ENCODE assay signal across 11 mouse cellular contexts in genomic region chr12:76493462-76493861, GRCm38 (mm10). TPM values are rescaled to one million over a fixed set of nuclear protein-coding genes. Genes with fewer than 3 reads are reported as not detected.
DNase-seq lines count a peak whose midpoint lies in the region; ATAC-seq lines count a peak whose summit lies in the region.
"Had no signal": no experiment of that assay in that cellular context is flagged by ENCODE, and none has a peak within 500 bp of the region (broad histone marks: within the 10 kb centered on the region; RNA-seq: fewer than 3 reads in every experiment).

No protein-coding gene starts in this region.

- peaks cover 3% of the 10 kb centered on the region; the same call in 1 of the 2 replicates for H3K9me3 ChIP-seq in heart, embryonic 16.5 days (replicated peaks; ENCODE audit: control insufficient read depth, low read length)
- H3K9me3 ChIP-seq in neural tube, embryonic 15.5 days (replicated peaks) = no peaks in the 10 kb centered on the region
- H3K9me3 ChIP-seq: forebrain, embryonic 15.5 days had no signal

- H3K9ac ChIP-seq in heart, embryonic 16.5 days (ENCODE audit: low read length) = no peak overlapping the region
- no peak overlapping the region for H3K9ac ChIP-seq in neural tube, embryonic 15.5 days (replicated peaks)
- H3K9ac ChIP-seq: forebrain, embryonic 15.5 days had no signal

- 0 out of 2 replicates have a peak, but pooled peaks cover 2% of the 10 kb centered on the region for H3K4me1 ChIP-seq in heart, embryonic 16.5 days (ENCODE audit: control insufficient read depth, insufficient read depth, low read length)
- H3K4me1 ChIP-seq in neural tube, embryonic 15.5 days = no peaks in the 10 kb centered on the region
- H3K4me1 ChIP-seq: forebrain, embryonic 15.5 days had no signal

- peak; percentile 32 to 50 for DNase-seq in left cerebral cortex, adult 18-20 months (ENCODE audit: low spot score in 2 of 2)
- no peak for DNase-seq in left cerebral cortex, adult 9 months (ENCODE audit: low spot score in 2 of 2)
- DNase-seq in fibroblast of lung, adult 2 months (ENCODE audit: low read depth) = peak; percentile 91
- peak; percentile 42 for DNase-seq in right cerebral cortex, postnatal 25 days
- DNase-seq in layer of hippocampus, adult 9-10 months (ENCODE audit: low spot score) = no peak
- DNase-seq: cerebellum, adult 11-12 months; layer of hippocampus, postnatal 36 days had no signal

- H3K36me3 ChIP-seq in heart, embryonic 16.5 days (ENCODE audit: control insufficient read depth, insufficient read depth) = no peaks in the 10 kb centered on the region
- H3K36me3 ChIP-seq in neural tube, embryonic 15.5 days = no peaks in the 10 kb centered on the region
- H3K36me3 ChIP-seq: forebrain, embryonic 15.5 days had no signal

- H3K27me3 ChIP-seq in heart, embryonic 16.5 days (ENCODE audit: control insufficient read depth, insufficient read depth, low read length) = peaks cover 3% of the 10 kb centered on the region; the same call in 1 of the 2 replicates
- H3K27me3 ChIP-seq in neural tube, embryonic 15.5 days (replicated peaks) = peaks cover 4% of the 10 kb centered on the region; the same call in 1 of the 2 replicates
- H3K27me3 ChIP-seq: forebrain, embryonic 15.5 days; Patski had no signal

- WGBS in heart, embryonic 16.5 days = 27% methylated on average over 5 of the region's 5 CpGs
- 65% methylated on average over 5 of the region's 5 CpGs for WGBS in neural tube, embryonic 15.5 days

- 0 out of 2 replicates have a peak overlapping the region, but pooled peaks have one; percentile 47 for H3K27ac ChIP-seq in heart, embryonic 16.5 days (ENCODE audit: low read length)
- no peak overlapping the region for H3K27ac ChIP-seq in neural tube, embryonic 15.5 days (replicated peaks)
- H3K27ac ChIP-seq: forebrain, embryonic 15.5 days had no signal

- ATAC-seq in heart, embryonic 16.5 days (replicated peaks; ENCODE audit: extremely low read depth, insufficient read depth, low FRiP score) = no peak; the same call in 1 of the 2 replicates
- no peak for ATAC-seq in neural tube, embryonic 15.5 days (ENCODE audit: low FRiP score)
- ATAC-seq: forebrain, embryonic 15.5 days; Patski had no signal

- H3K4me2 ChIP-seq in heart, embryonic 16.5 days (ENCODE audit: low read depth, low read length) = no peak overlapping the region
- H3K4me2 ChIP-seq in neural tube, embryonic 15.5 days = no peak overlapping the region
- H3K4me2 ChIP-seq: forebrain, embryonic 15.5 days had no signal

- H3K4me3 ChIP-seq in heart, embryonic 16.5 days (ENCODE audit: low read length) = no peak overlapping the region
- no peak overlapping the region for H3K4me3 ChIP-seq in neural tube, embryonic 15.5 days (replicated peaks)
- H3K4me3 ChIP-seq: forebrain, embryonic 15.5 days had no signal

RNA-seq across cellular contexts. Expression of gene Plekhg3, which starts 37.2 kb away (rescaled TPM):
- 10 to 100 TPM; 12.6 to 14.5 TPM for total RNA-seq in left cerebral cortex, adult 18-20 months (2021)
- polyA plus RNA-seq in heart, embryonic 16.5 days (2015; fragmentation: Nextera tagmentation; extraction: Ambion mirVana) = 6.8 and 9.5 TPM in 2 replicates
- polyA plus RNA-seq in neural tube, embryonic 15.5 days (2015; fragmentation: Nextera tagmentation; extraction: Ambion mirVana) = 1.1 and 3.6 TPM in 2 replicates

Comparison
In these comparisons a context has a peak if more than half of its experiments do, and no peak if none do; other contexts are left out.
1. DNase-seq: peak in left cerebral cortex, adult 18-20 months (2 of 2), fibroblast of lung, adult 2 months (single experiment) and right cerebral cortex, postnatal 25 days (single experiment); none in left cerebral cortex, adult 9 months (0 of 2) and layer of hippocampus, adult 9-10 months (single experiment).